Mouse (Mus musculus): ENCODE results near the gene Eif5a. TPM values are rescaled to one million over a fixed set of nuclear protein-coding genes. Genes with fewer than 3 reads are reported as not detected.

The Eif5a gene
- polyA plus RNA-seq (2015; fragmentation: Illumina TruSeq; extraction: RNeasy Lipid Tissue Mini Kit (QIAGEN cat#74804); ENCODE audit: insufficient read depth, low read depth, low replicate concordance) = 133 TPM

GRCm38 (mm10) chr11:69921114-69922011, at the start of gene Eif5a:
Gene Eif5a, minus strand, starts transcription at chr11:69921958.

GRCm38 (mm10) chr11:69964650-69965270, 43.0 kb upstream of the Eif5a start, which contains the start of gene Cldn7:
Gene Cldn7, plus strand, starts transcription at chr11:69964779.

GRCm38 (mm10) chr11:69948066-69948762, 26.5 kb upstream of the Eif5a start, which contains the start of gene Slc2a4:
Gene Slc2a4, minus strand, starts transcription at chr11:69948188.

GRCm38 (mm10) chr11:69935137-69935879, 13.6 kb upstream of the Eif5a start, which contains the start of gene Ybx2:
Gene Ybx2, plus strand, starts transcription at chr11:69935796.

GRCm38 (mm10) chr11:69913554-69914371, 8.0 kb downstream of the Eif5a start, which contains the start of gene Gps2:
Gene Gps2, plus strand, starts transcription at chr11:69913888.

GRCm38 (mm10) chr11:69900471-69901405, 21.0 kb downstream of the Eif5a start, which contains the start of the genes 2810408A11Rik and Neurl4:
Gene 2810408A11Rik, minus strand, starts transcription at chr11:69900987.
Gene Neurl4, plus strand, starts transcription at chr11:69901072.

GRCm38 (mm10) chr11:69895291-69895690, 26.5 kb downstream of the Eif5a start, which contains the start of gene Acap1:
Gene Acap1, minus strand, starts transcription at chr11:69895539.

GRCm38 (mm10) chr11:69880853-69881603, 40.7 kb downstream of the Eif5a start, which contains the start of gene Kctd11:
Gene Kctd11, minus strand, starts transcription at chr11:69881406.

GRCm38 (mm10) chr11:69877878-69878277, 43.9 kb downstream of the Eif5a start, which contains the start of gene Tmem95:
Gene Tmem95, minus strand, starts transcription at chr11:69878018.

Other genes starting within 250 kb of the Eif5a start
- 118 TPM for gene Eif4a1, start 249.5 kb downstream of the Eif5a start, polyA plus RNA-seq (2015; fragmentation: Illumina TruSeq; extraction: RNeasy Lipid Tissue Mini Kit (QIAGEN cat#74804); ENCODE audit: insufficient read depth, low read depth, low replicate concordance)
- 20.9 TPM for gene Senp3, start 239.9 kb downstream of the Eif5a start, polyA plus RNA-seq (2015; fragmentation: Illumina TruSeq; extraction: RNeasy Lipid Tissue Mini Kit (QIAGEN cat#74804); ENCODE audit: insufficient read depth, low read depth, low replicate concordance)
- gene Tnfsf13, start 236.2 kb downstream of the Eif5a start, polyA plus RNA-seq (2015; fragmentation: Illumina TruSeq; extraction: RNeasy Lipid Tissue Mini Kit (QIAGEN cat#74804); ENCODE audit: insufficient read depth, low read depth, low replicate concordance) = 1.0 TPM
- gene Tnfsf12, start 226.1 kb downstream of the Eif5a start, polyA plus RNA-seq (2015; fragmentation: Illumina TruSeq; extraction: RNeasy Lipid Tissue Mini Kit (QIAGEN cat#74804); ENCODE audit: insufficient read depth, low read depth, low replicate concordance) = 12.1 TPM
- gene Tnfsfm13, start 225.9 kb downstream of the Eif5a start, polyA plus RNA-seq (2015; fragmentation: Illumina TruSeq; extraction: RNeasy Lipid Tissue Mini Kit (QIAGEN cat#74804); ENCODE audit: insufficient read depth, low read depth, low replicate concordance) = 4.4 TPM
- gene Polr2a, start 163.3 kb downstream of the Eif5a start, polyA plus RNA-seq (2015; fragmentation: Illumina TruSeq; extraction: RNeasy Lipid Tissue Mini Kit (QIAGEN cat#74804); ENCODE audit: insufficient read depth, low read depth, low replicate concordance) = 11.2 TPM
- not detected for gene Slc35g3, start 160.0 kb downstream of the Eif5a start, polyA plus RNA-seq (2015; fragmentation: Illumina TruSeq; extraction: RNeasy Lipid Tissue Mini Kit (QIAGEN cat#74804); ENCODE audit: insufficient read depth, low read depth, low replicate concordance)
- 7.3 TPM for gene Zbtb4, start 156.0 kb downstream of the Eif5a start, polyA plus RNA-seq (2015; fragmentation: Illumina TruSeq; extraction: RNeasy Lipid Tissue Mini Kit (QIAGEN cat#74804); ENCODE audit: insufficient read depth, low read depth, low replicate concordance)
- 3.0 TPM for gene Chrnb1, start 126.0 kb downstream of the Eif5a start, polyA plus RNA-seq (2015; fragmentation: Illumina TruSeq; extraction: RNeasy Lipid Tissue Mini Kit (QIAGEN cat#74804); ENCODE audit: insufficient read depth, low read depth, low replicate concordance)
- gene Fgf11, start 120.1 kb downstream of the Eif5a start, polyA plus RNA-seq (2015; fragmentation: Illumina TruSeq; extraction: RNeasy Lipid Tissue Mini Kit (QIAGEN cat#74804); ENCODE audit: insufficient read depth, low read depth, low replicate concordance) = 1.2 TPM
- 1.6 TPM for gene Tmem102, start 116.3 kb downstream of the Eif5a start, polyA plus RNA-seq (2015; fragmentation: Illumina TruSeq; extraction: RNeasy Lipid Tissue Mini Kit (QIAGEN cat#74804); ENCODE audit: insufficient read depth, low read depth, low replicate concordance)
- gene Gm39566, start 106.7 kb downstream of the Eif5a start, polyA plus RNA-seq (2015; fragmentation: Illumina TruSeq; extraction: RNeasy Lipid Tissue Mini Kit (QIAGEN cat#74804); ENCODE audit: insufficient read depth, low read depth, low replicate concordance) = not detected
- gene Spem2, start 103.5 kb downstream of the Eif5a start, polyA plus RNA-seq (2015; fragmentation: Illumina TruSeq; extraction: RNeasy Lipid Tissue Mini Kit (QIAGEN cat#74804); ENCODE audit: insufficient read depth, low read depth, low replicate concordance) = not detected
- not detected for gene Spem1, start 99.8 kb downstream of the Eif5a start, polyA plus RNA-seq (2015; fragmentation: Illumina TruSeq; extraction: RNeasy Lipid Tissue Mini Kit (QIAGEN cat#74804); ENCODE audit: insufficient read depth, low read depth, low replicate concordance)
- 6.3 TPM for gene Nlgn2, start 84.2 kb downstream of the Eif5a start, polyA plus RNA-seq (2015; fragmentation: Illumina TruSeq; extraction: RNeasy Lipid Tissue Mini Kit (QIAGEN cat#74804); ENCODE audit: insufficient read depth, low read depth, low replicate concordance)
- 73.9 TPM for gene Tmem256, start 83.4 kb downstream of the Eif5a start, polyA plus RNA-seq (2015; fragmentation: Illumina TruSeq; extraction: RNeasy Lipid Tissue Mini Kit (QIAGEN cat#74804); ENCODE audit: insufficient read depth, low read depth, low replicate concordance)
- gene Plscr3, start 75.6 kb downstream of the Eif5a start, polyA plus RNA-seq (2015; fragmentation: Illumina TruSeq; extraction: RNeasy Lipid Tissue Mini Kit (QIAGEN cat#74804); ENCODE audit: insufficient read depth, low read depth, low replicate concordance) = 8.3 TPM
- gene Tnk1, start 63.2 kb downstream of the Eif5a start, polyA plus RNA-seq (2015; fragmentation: Illumina TruSeq; extraction: RNeasy Lipid Tissue Mini Kit (QIAGEN cat#74804); ENCODE audit: insufficient read depth, low read depth, low replicate concordance) = 6.0 TPM
- gene Tmem95, start 43.9 kb downstream of the Eif5a start, polyA plus RNA-seq (2015; fragmentation: Illumina TruSeq; extraction: RNeasy Lipid Tissue Mini Kit (QIAGEN cat#74804); ENCODE audit: insufficient read depth, low read depth, low replicate concordance) = not detected
- 1.4 TPM for gene Kctd11, start 40.6 kb downstream of the Eif5a start, polyA plus RNA-seq (2015; fragmentation: Illumina TruSeq; extraction: RNeasy Lipid Tissue Mini Kit (QIAGEN cat#74804); ENCODE audit: insufficient read depth, low read depth, low replicate concordance)
- 0.87 TPM for gene Acap1, start 26.4 kb downstream of the Eif5a start, polyA plus RNA-seq (2015; fragmentation: Illumina TruSeq; extraction: RNeasy Lipid Tissue Mini Kit (QIAGEN cat#74804); ENCODE audit: insufficient read depth, low read depth, low replicate concordance)
- not detected for gene 2810408A11Rik, start 21.0 kb downstream of the Eif5a start, polyA plus RNA-seq (2015; fragmentation: Illumina TruSeq; extraction: RNeasy Lipid Tissue Mini Kit (QIAGEN cat#74804); ENCODE audit: insufficient read depth, low read depth, low replicate concordance)
- gene Neurl4, start 20.9 kb downstream of the Eif5a start, polyA plus RNA-seq (2015; fragmentation: Illumina TruSeq; extraction: RNeasy Lipid Tissue Mini Kit (QIAGEN cat#74804); ENCODE audit: insufficient read depth, low read depth, low replicate concordance) = 12.3 TPM
- gene Gps2, start 8.1 kb downstream of the Eif5a start, polyA plus RNA-seq (2015; fragmentation: Illumina TruSeq; extraction: RNeasy Lipid Tissue Mini Kit (QIAGEN cat#74804); ENCODE audit: insufficient read depth, low read depth, low replicate concordance) = 25.1 TPM
- gene Ybx2, start 13.8 kb upstream of the Eif5a start, polyA plus RNA-seq (2015; fragmentation: Illumina TruSeq; extraction: RNeasy Lipid Tissue Mini Kit (QIAGEN cat#74804); ENCODE audit: insufficient read depth, low read depth, low replicate concordance) = 1.6 TPM
- 3.1 TPM for gene Slc2a4, start 26.2 kb upstream of the Eif5a start, polyA plus RNA-seq (2015; fragmentation: Illumina TruSeq; extraction: RNeasy Lipid Tissue Mini Kit (QIAGEN cat#74804); ENCODE audit: insufficient read depth, low read depth, low replicate concordance)
- 21.0 TPM for gene Cldn7, start 42.8 kb upstream of the Eif5a start, polyA plus RNA-seq (2015; fragmentation: Illumina TruSeq; extraction: RNeasy Lipid Tissue Mini Kit (QIAGEN cat#74804); ENCODE audit: insufficient read depth, low read depth, low replicate concordance)
- gene Ctdnep1, start 59.2 kb upstream of the Eif5a start, polyA plus RNA-seq (2015; fragmentation: Illumina TruSeq; extraction: RNeasy Lipid Tissue Mini Kit (QIAGEN cat#74804); ENCODE audit: insufficient read depth, low read depth, low replicate concordance) = 42.3 TPM
- gene Elp5, start 60.6 kb upstream of the Eif5a start, polyA plus RNA-seq (2015; fragmentation: Illumina TruSeq; extraction: RNeasy Lipid Tissue Mini Kit (QIAGEN cat#74804); ENCODE audit: insufficient read depth, low read depth, low replicate concordance) = 22.5 TPM
- gene Gabarap, start 69.2 kb upstream of the Eif5a start, polyA plus RNA-seq (2015; fragmentation: Illumina TruSeq; extraction: RNeasy Lipid Tissue Mini Kit (QIAGEN cat#74804); ENCODE audit: insufficient read depth, low read depth, low replicate concordance) = 186 TPM
- gene Phf23, start 73.8 kb upstream of the Eif5a start, polyA plus RNA-seq (2015; fragmentation: Illumina TruSeq; extraction: RNeasy Lipid Tissue Mini Kit (QIAGEN cat#74804); ENCODE audit: insufficient read depth, low read depth, low replicate concordance) = 15.8 TPM
- gene Dvl2, start 78.6 kb upstream of the Eif5a start, polyA plus RNA-seq (2015; fragmentation: Illumina TruSeq; extraction: RNeasy Lipid Tissue Mini Kit (QIAGEN cat#74804); ENCODE audit: insufficient read depth, low read depth, low replicate concordance) = 6.6 TPM
- 25.2 TPM for gene Acadvl, start 93.5 kb upstream of the Eif5a start, polyA plus RNA-seq (2015; fragmentation: Illumina TruSeq; extraction: RNeasy Lipid Tissue Mini Kit (QIAGEN cat#74804); ENCODE audit: insufficient read depth, low read depth, low replicate concordance)
- 8.8 TPM for gene Dlg4, start 95.0 kb upstream of the Eif5a start, polyA plus RNA-seq (2015; fragmentation: Illumina TruSeq; extraction: RNeasy Lipid Tissue Mini Kit (QIAGEN cat#74804); ENCODE audit: insufficient read depth, low read depth, low replicate concordance)
- not detected for gene Asgr1, start 132.1 kb upstream of the Eif5a start, polyA plus RNA-seq (2015; fragmentation: Illumina TruSeq; extraction: RNeasy Lipid Tissue Mini Kit (QIAGEN cat#74804); ENCODE audit: insufficient read depth, low read depth, low replicate concordance)
- not detected for gene Asgr2, start 170.7 kb upstream of the Eif5a start, polyA plus RNA-seq (2015; fragmentation: Illumina TruSeq; extraction: RNeasy Lipid Tissue Mini Kit (QIAGEN cat#74804); ENCODE audit: insufficient read depth, low read depth, low replicate concordance)
- 8.1 TPM for gene Mgl2, start 208.4 kb upstream of the Eif5a start, polyA plus RNA-seq (2015; fragmentation: Illumina TruSeq; extraction: RNeasy Lipid Tissue Mini Kit (QIAGEN cat#74804); ENCODE audit: insufficient read depth, low read depth, low replicate concordance)
- 6.6 TPM for gene Clec10a, start 234.2 kb upstream of the Eif5a start, polyA plus RNA-seq (2015; fragmentation: Illumina TruSeq; extraction: RNeasy Lipid Tissue Mini Kit (QIAGEN cat#74804); ENCODE audit: insufficient read depth, low read depth, low replicate concordance)

All from pancreas, adult 10 weeks (tissue).